Mouse (Mus musculus) embryonic facial prominence, embryonic 12.5 days (tissue): ENCODE measurements around the gene Ctsk. TPM values are rescaled to one million over a fixed set of nuclear protein-coding genes. Genes with fewer than 3 reads are reported as not detected.
"Not testable (repeated sequence)": the region's sequence is repeated elsewhere in the genome, so short reads cannot be mapped to it uniquely, and the experiment has no call there.

Source experiments
- ATAC-seq: fragments of 200-750 bp; cut with Nextera tagmentation; 2 replicates; pipeline ENCODE4 v1.8.0; 2017; ENCODE audit not compliant: insufficient number of reproducible peaks, insufficient read depth, low FRiP score, low TSS enrichment
- H3K27ac ChIP-seq: fragments of 300-500 bp; sonication (generic); 2 replicates; pipeline ENCODE4 v1.5.1; 2016; ENCODE audit warnings: mild to moderate bottlenecking
- H3K27me3 ChIP-seq: fragments of 300-500 bp; sonication (generic); 2 replicates; pipeline ENCODE4 v1.6.1; 2016; ENCODE audit warnings: mild to moderate bottlenecking, moderate library complexity
- H3K36me3 ChIP-seq: fragments of 300-500 bp; sonication (generic); 2 replicates; pipeline ENCODE4 v1.6.1; 2016; ENCODE audit warnings: mild to moderate bottlenecking
- H3K4me1 ChIP-seq: fragments of 300-500 bp; sonication (generic); 2 replicates; pipeline ENCODE4 v1.6.1; 2016
- H3K4me2 ChIP-seq: fragments of 300-500 bp; sonication (generic); replicated peaks from 2 replicates; pipeline ENCODE4 v1.6.1; 2016; ENCODE audit warnings: mild to moderate bottlenecking, moderate library complexity
- H3K4me3 ChIP-seq: fragments of 300-500 bp; sonication (generic); 2 replicates; pipeline ENCODE4 v1.5.1; 2016; ENCODE audit warnings: mild to moderate bottlenecking
- H3K9ac ChIP-seq: fragments of 300-500 bp; sonication (generic); 2 replicates; pipeline ENCODE4 v1.6.1; 2016; ENCODE audit warnings: mild to moderate bottlenecking, moderate library complexity
- H3K9me3 ChIP-seq: fragments of 300-500 bp; sonication (generic); 2 replicates; pipeline ENCODE4 v1.6.1; 2016; ENCODE audit warnings: mild to moderate bottlenecking, moderate library complexity
- WGBS: fragments of 180-500 bp; shearing (Covaris S2); methylation state at CpG from one replicate; pipeline ENCODE4 v1.1.7; 2016; 5-methylcytosine and 5-hydroxymethylcytosine counted together
- polyA plus RNA-seq: library from polyadenylated mRNA; unstranded; fragments of >200 nt; fragmentation: Nextera tagmentation; extraction: Ambion mirVana; gene quantifications from 2 replicates; pipeline ENCODE4 v1.2.1, GENCODE M21; 2016

The Ctsk gene
- polyA plus RNA-seq, 1 experiment from 2014 or later: 25.7 TPM

DNA sequence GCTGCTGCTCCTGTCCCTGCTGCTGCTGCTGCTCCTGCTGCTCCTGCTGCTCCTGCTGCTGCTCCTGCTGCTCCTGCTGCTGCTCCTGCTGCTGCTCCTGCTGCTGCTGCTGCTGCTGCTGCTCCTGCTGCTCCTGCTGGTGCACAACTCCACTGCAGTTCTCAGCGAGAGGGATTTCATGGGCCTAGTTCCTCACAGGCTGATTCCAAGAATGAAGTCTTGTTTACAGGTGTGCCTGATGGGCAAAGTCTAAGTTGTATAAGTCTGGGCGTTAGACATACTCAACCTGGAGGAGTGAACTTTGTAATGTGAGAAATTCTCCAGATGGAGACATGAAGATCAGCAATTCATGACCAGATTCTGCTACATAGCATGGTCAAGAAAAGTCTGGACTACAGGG lies 25.6 kb downstream of the Ctsk start:
- H3K36me3 ChIP-seq: no peaks in the 10 kb centered on the region
- H3K9me3 ChIP-seq: no peaks in the 10 kb centered on the region
- H3K4me1 ChIP-seq: no peaks in the 10 kb centered on the region
- no peaks in the 10 kb centered on the region for H3K27me3 ChIP-seq
- no peak overlapping the region for H3K4me2 ChIP-seq
- 61% methylated on average over 2 of the region's 2 CpGs for WGBS
- no peak for ATAC-seq
- H3K9ac ChIP-seq: no peak overlapping the region
- no peak overlapping the region for H3K4me3 ChIP-seq
- H3K27ac ChIP-seq: no peak overlapping the region; the same call in 1 of the 2 replicates

DNA sequence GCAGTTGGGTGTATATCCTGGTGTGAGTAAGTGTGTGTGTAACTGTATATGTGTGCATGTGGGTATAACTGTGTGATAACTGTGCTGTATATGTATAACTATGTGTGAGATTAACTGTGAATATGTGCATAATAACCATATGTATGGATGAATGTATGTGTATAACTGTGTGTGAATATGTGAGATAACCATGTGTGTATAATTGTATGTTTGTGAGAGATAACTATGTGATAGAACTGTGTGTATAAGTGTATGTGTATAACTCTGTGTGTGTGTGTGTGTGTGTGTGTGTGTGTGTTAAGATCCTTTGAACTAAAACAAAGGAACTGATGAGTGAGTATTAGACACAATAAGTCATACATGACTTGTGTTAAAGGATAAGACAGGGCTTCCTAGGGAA lies 27.1 kb downstream of the Ctsk start:
- H3K9ac ChIP-seq: no peak overlapping the region
- no peaks in the 10 kb centered on the region for H3K36me3 ChIP-seq
- H3K4me1 ChIP-seq: no peaks in the 10 kb centered on the region
- H3K4me3 ChIP-seq: no peak overlapping the region
- no peak overlapping the region for H3K4me2 ChIP-seq
- no peaks in the 10 kb centered on the region for H3K9me3 ChIP-seq
- no peaks in the 10 kb centered on the region for H3K27me3 ChIP-seq
- ATAC-seq: no peak
- H3K27ac ChIP-seq: no peak overlapping the region

DNA sequence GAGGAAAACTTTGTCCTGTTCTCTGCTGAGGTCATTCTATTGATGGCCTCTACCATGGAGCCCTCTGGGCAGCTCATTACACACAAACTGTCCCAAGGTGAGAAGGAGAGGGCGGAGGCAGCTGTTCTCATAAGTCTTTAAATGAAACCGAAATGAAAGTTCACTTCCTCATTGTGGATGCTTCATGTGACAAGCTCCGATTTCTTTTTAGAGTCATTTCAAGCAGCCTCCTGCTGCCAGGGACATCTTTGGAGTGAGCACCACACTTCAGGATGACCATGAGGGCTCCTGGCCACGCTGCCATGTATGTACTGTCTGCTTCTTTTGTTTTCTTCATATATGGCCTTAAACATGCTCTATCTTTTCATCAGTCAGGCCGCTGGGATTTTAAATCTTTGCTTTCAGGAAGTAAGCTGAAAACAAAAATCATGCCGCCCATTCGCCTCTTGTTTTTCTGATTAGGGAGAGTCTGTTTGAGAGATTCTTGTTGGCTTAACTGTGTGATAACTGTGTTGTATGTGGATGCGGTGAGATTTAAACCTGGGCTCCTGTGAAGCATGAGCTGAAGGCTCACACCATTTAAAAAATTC lies 27.7 kb downstream of the Ctsk start, which contains the start of gene Ctss:
Gene Ctss (plus strand): TSS at position 165 of the 590 bp plus-strand sequence.
- 89% methylated on average over 8 of the region's 8 CpGs for WGBS
- no peak for ATAC-seq
- H3K9me3 ChIP-seq: no peaks in the 10 kb centered on the region
- no peak within 1 kb of the TSS for H3K4me3 ChIP-seq
- H3K27me3 ChIP-seq: no peaks in the 10 kb centered on the region
- H3K27ac ChIP-seq: no peak within 1 kb of the TSS
- H3K4me1 ChIP-seq: no peaks in the 10 kb centered on the region
- no peaks in the 10 kb centered on the region for H3K36me3 ChIP-seq
- no peak within 1 kb of the TSS for H3K9ac ChIP-seq
- no peak within 1 kb of the TSS for H3K4me2 ChIP-seq

DNA sequence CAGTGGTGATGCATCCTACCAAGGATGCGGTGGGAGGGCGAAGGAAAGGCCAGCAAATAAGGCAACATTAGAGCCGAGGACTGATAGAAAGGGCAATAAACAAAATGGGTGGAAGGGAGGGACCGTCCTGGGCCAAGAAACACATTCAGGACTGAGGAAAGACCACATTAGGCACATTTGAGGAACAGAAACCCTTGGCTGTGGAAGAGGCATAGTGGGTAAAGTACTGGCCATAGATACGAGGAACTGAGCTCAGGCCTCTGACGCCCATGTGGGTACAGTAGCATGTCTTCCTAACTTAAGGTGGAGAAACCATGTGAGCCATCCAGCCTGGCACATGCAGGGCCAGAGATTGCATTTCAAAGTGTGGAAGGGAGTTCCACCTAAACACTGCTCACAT lies 30.8 kb downstream of the Ctsk start:
- H3K27me3 ChIP-seq: no peaks in the 10 kb centered on the region
- no peak overlapping the region for H3K27ac ChIP-seq

DNA sequence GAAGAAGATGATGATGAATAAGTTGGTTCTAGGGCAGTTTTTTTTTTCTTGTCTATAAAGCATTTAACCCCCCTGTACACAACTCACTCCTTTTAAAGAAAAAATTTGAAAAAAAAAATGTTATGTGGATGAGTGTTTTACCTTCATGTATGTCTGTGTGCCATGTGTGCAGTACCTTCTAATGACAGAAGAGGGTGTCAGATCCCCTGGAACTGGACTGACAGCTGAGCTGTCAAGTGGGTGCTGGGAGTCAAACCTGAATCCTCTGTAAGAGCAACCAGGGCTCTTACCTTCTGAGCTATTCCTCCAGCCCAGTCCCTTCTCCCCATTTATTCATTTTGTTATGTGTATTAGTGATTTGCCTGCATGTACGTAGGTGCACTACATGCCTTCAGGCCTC lies 32.0 kb downstream of the Ctsk start:
- Histone ChIP-seq H3K9me3 (no peaks in the 10 kb centered on the region; the same call in 1 of the 2 replicates), H3K4me1 (no peaks in the 10 kb centered on the region), H3K36me3 (no peaks in the 10 kb centered on the region), H3K4me2 (no peak overlapping the region), H3K27me3 (no peaks in the 10 kb centered on the region), H3K4me3 (no peak overlapping the region), H3K9ac (no peak overlapping the region), H3K27ac (no peak overlapping the region)
- WGBS: 93% methylated on average over 1 of the region's 1 CpGs
- ATAC-seq: no peak

More for the DNA sequence above, 30.8 kb downstream of the Ctsk start:
- Histone ChIP-seq H3K9me3 (no peaks in the 10 kb centered on the region), H3K36me3 (no peaks in the 10 kb centered on the region), H3K4me2 (no peak overlapping the region), H3K9ac (no peak overlapping the region), H3K4me3 (no peak overlapping the region), H3K4me1 (no peaks in the 10 kb centered on the region)
- ATAC-seq: no peak
- 92% methylated on average over 6 of the region's 6 CpGs for WGBS

DNA sequence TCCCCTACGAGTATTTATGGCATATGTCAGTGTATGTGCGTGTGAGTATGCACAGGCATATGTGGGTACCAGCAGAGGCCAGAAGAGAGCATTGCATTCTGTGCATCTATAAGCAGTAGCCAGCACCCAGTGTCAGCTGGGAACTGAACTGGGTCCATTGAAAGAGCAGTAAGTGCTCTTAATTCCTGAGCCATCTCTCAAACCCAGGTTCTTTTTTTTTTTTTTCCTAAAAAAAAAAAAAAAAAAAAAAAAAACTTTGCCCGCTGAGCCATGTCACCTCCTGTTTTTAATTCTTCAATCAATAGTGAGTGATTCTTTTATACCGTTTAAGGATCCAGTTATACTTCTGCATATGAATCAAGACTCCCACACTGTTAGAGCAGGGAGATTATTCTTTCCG lies 34.3 kb downstream of the Ctsk start:
- Histone ChIP-seq H3K27me3 (no peaks in the 10 kb centered on the region), H3K9ac (no peak overlapping the region), H3K9me3 (no peaks in the 10 kb centered on the region; the same call in 1 of the 2 replicates), H3K4me2 (no peak overlapping the region), H3K4me1 (no peaks in the 10 kb centered on the region), H3K36me3 (no peaks in the 10 kb centered on the region), H3K4me3 (no peak overlapping the region), H3K27ac (no peak overlapping the region)
- no peak for ATAC-seq
- WGBS: 86% methylated on average over 5 of the region's 5 CpGs

DNA sequence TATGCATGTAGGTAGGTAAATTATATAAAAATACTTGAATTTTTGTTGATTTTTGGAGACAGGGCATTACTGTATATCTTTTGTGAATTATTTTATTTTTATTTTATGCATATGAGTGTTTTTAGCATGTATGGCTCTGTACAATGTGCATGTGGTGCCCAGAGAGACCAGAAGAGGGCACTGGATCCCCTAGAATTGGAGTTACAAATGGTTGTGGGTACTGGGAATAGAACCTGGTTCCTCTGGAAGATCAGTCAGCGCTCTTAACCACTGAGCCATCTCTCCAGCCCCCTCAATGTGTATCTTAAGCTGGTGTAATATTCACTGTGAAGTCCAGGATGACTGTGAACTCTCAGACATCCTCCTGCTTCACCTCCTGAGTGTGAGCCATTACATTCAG lies 35.9 kb downstream of the Ctsk start:
- no peaks in the 10 kb centered on the region for H3K36me3 ChIP-seq
- no peaks in the 10 kb centered on the region for H3K27me3 ChIP-seq
- H3K9me3 ChIP-seq: no peaks in the 10 kb centered on the region; the same call in 1 of the 2 replicates
- no peak overlapping the region for H3K9ac ChIP-seq
- WGBS: 90% methylated on average over 1 of the region's 1 CpGs
- no peak for ATAC-seq
- H3K4me1 ChIP-seq: no peaks in the 10 kb centered on the region
- H3K4me3 ChIP-seq: no peak overlapping the region
- H3K4me2 ChIP-seq: no peak overlapping the region
- H3K27ac ChIP-seq: no peak overlapping the region

DNA sequence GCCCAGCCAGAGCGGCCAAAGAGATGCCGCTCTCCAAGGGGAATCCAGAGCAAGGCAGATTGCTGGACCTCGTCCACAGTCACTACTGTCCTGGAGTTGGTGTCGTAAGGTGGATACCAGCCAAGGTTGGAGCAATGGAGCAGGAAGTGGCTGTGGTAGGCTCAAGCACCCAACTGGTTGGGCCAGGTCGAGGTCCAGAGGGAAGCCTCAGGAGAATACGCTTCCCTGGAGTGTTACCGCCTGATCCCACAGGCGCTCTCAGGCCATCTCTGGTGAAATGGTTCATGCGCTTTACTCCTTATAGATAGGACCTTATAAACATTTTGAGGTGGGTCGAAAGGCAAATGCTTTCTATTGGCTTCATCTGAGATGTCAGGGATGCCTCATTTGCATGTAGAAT lies 39.9 kb downstream of the Ctsk start:
- Histone ChIP-seq H3K36me3 (no peaks in the 10 kb centered on the region), H3K27me3 (no peaks in the 10 kb centered on the region), H3K4me1 (no peaks in the 10 kb centered on the region), H3K9me3 (no peaks in the 10 kb centered on the region; the same call in 1 of the 2 replicates), H3K4me3 (no peak overlapping the region), H3K4me2 (no peak overlapping the region), H3K27ac (no peak overlapping the region), H3K9ac (no peak overlapping the region)
- no peak for ATAC-seq
- 89% methylated on average over 10 of the region's 10 CpGs for WGBS

DNA sequence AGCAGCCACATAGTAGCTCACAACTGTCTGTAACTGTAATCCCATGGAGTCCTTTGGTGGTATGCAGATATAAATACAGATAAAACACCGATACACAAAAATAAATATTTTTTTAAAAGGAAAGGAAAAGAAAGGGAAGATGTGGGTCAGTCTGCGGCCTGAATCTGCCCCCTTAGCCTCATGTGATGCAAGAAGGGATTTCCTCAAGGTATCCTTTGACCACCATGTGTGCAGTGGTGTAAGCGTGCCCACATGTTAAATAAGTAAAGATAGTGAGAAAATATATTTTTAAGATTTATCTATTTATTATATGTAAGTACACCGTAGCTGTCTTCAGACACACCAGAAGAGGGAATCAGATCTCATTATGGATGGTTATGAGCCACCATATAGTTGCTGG lies 40.8 kb downstream of the Ctsk start:
- Histone ChIP-seq H3K9me3 (no peaks in the 10 kb centered on the region; the same call in 1 of the 2 replicates), H3K27ac (no peak overlapping the region), H3K4me1 (no peaks in the 10 kb centered on the region), H3K9ac (no peak overlapping the region), H3K27me3 (no peaks in the 10 kb centered on the region), H3K36me3 (no peaks in the 10 kb centered on the region), H3K4me3 (no peak overlapping the region), H3K4me2 (no peak overlapping the region)
- ATAC-seq: no peak
- 92% methylated on average over 4 of the region's 4 CpGs for WGBS

DNA sequence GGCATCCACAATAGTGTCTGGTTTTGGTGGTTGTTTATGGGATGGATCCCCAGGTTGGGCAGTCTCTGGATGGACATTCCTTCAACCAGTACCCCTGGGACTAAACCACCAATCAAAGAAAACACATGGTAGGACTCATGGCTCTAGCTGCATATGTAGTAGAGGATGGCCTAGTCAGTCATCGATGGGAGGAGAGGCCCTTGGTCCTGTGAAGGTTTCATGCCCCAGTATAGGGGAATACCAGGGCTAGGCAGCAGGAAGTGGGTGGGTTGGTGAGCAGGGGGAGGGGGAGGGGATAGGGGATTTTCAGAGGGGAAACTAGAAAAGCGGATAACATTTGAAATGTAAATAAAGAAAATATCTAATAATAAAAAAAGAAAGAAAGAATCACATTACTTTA lies 42.1 kb downstream of the Ctsk start:
- H3K27ac ChIP-seq, H3K4me2 ChIP-seq, H3K9ac ChIP-seq, H3K9me3 ChIP-seq, H3K4me3 ChIP-seq, H3K36me3 ChIP-seq, H3K27me3 ChIP-seq, ATAC-seq, H3K4me1 ChIP-seq: not testable (repeated sequence)
- 74% methylated on average over 2 of the region's 2 CpGs for WGBS

DNA sequence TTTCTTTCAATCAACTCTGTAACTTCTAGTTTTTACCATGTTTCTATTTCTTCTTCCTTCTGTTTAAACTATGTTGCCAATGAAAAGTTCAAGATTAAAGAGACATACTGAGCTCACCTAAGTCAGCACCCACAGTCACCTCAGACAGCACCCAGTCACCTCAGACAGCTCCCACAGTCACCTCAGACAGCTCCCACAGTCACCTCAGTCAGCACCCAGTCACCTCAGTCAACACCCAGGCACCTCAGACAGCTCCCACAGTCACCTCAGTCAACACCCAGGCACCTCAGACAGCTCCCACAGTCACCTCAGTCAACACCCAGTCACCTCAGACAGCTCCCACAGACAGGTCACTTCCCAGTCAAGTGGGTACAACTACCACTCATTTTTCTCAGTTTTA lies 43.1 kb downstream of the Ctsk start:
- H3K9me3 ChIP-seq: no peaks in the 10 kb centered on the region
- H3K27me3 ChIP-seq: no peaks in the 10 kb centered on the region
- no peaks in the 10 kb centered on the region for H3K36me3 ChIP-seq
- no peak overlapping the region for H3K4me2 ChIP-seq
- no peak overlapping the region for H3K4me3 ChIP-seq
- H3K9ac ChIP-seq: no peak overlapping the region
- H3K27ac ChIP-seq: no peak overlapping the region
- ATAC-seq: no peak
- no peaks in the 10 kb centered on the region for H3K4me1 ChIP-seq

DNA sequence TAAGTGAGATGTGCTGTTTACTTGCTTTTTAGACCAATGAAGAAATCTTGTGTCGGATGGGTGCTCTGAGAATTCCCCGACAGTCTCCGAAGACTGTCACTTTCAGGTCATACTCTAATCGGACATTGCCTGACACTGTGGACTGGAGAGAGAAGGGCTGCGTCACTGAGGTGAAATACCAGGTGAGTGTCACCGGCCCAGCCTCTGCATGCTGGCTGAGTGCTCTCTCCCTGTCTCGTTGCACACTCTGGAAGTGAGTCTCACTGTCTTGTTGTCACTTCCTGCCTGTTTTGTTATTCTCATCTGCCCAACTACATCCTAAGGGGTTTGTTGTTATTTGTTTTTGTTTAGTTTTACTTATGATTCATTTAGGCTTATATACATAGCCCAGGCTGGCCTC lies 43.9 kb downstream of the Ctsk start:
- no peak overlapping the region for H3K4me3 ChIP-seq
- no peaks in the 10 kb centered on the region for H3K36me3 ChIP-seq
- H3K27ac ChIP-seq: no peak overlapping the region
- no peak overlapping the region for H3K4me2 ChIP-seq
- no peaks in the 10 kb centered on the region for H3K27me3 ChIP-seq
- H3K9ac ChIP-seq: no peak overlapping the region
- no peaks in the 10 kb centered on the region for H3K4me1 ChIP-seq
- ATAC-seq: no peak
- no peaks in the 10 kb centered on the region for H3K9me3 ChIP-seq
- 67% methylated on average over 7 of the region's 7 CpGs for WGBS

DNA sequence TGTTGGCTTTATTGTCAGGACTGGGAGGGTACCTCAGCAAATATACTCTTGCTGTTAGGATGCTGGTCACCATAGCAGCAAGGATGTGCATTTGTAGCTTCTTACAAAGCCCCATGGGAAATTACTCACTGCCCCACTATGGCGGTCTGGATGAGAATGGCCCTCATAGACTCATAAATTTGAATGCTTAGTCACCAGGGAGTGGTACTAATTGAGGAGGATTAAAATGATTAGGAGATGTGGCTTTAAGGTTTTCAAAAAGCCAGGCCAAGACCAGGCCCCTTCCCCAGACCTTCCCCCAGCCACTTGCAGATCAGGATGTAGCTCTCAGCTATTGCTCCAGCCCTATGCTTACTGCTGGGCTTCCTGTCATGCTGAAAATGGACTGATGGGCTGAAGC lies 51.1 kb downstream of the Ctsk start:
- no peaks in the 10 kb centered on the region for H3K36me3 ChIP-seq
- H3K4me1 ChIP-seq: no peaks in the 10 kb centered on the region
- H3K4me2 ChIP-seq: no peak overlapping the region
- no peaks in the 10 kb centered on the region for H3K27me3 ChIP-seq
- H3K4me3 ChIP-seq: no peak overlapping the region
- H3K9me3 ChIP-seq: no peaks in the 10 kb centered on the region
- H3K27ac ChIP-seq: no peak overlapping the region
- no peak for ATAC-seq
- no peak overlapping the region for H3K9ac ChIP-seq
- WGBS: 70% methylated on average over 1 of the region's 1 CpGs
